Mouse (Mus musculus) neutrophil, adult 5-6 weeks (primary cell): ENCODE measurements around the gene Znrd1as. TPM values are rescaled to one million over a fixed set of nuclear protein-coding genes. Genes with fewer than 3 reads are reported as not detected.

Source experiments
- total RNA-seq: library from RNA; stranded (forward); fragments of 200-1000 nt; gene quantifications from 2 replicates; pipeline ENCODE4 v1.2.3, GENCODE M21; 2017

Znrd1as gene
- total RNA-seq, 1 experiment from 2014 or later = 6.1 TPM

Other genes starting within 250 kb of the Znrd1as start
- not detected in 2 replicates for gene H2-M10.5, start 185.7 kb upstream of the Znrd1as start, total RNA-seq
- not detected in 2 replicates for gene H2-M10.6, start 146.4 kb upstream of the Znrd1as start, total RNA-seq
- gene Trim26, start 121.5 kb upstream of the Znrd1as start, total RNA-seq = 81.9 and 95.2 TPM in 2 replicates
- not detected in 2 replicates for gene Trim15, start 91.4 kb upstream of the Znrd1as start, total RNA-seq
- 4.7 and 6.0 TPM in 2 replicates for gene Trim10, start 89.0 kb upstream of the Znrd1as start, total RNA-seq
- gene Trim40, start 68.5 kb upstream of the Znrd1as start, total RNA-seq = not detected in 2 replicates
- not detected in 2 replicates for gene Trim31, start 60.5 kb upstream of the Znrd1as start, total RNA-seq
- gene Rnf39, start 15.7 kb upstream of the Znrd1as start, total RNA-seq = 0.98 and 1.2 TPM in 2 replicates
- 91.1 and 104 TPM in 2 replicates for gene Ppp1r11, start 6.9 kb upstream of the Znrd1as start, total RNA-seq
- gene Znrd1, start within 50 bp of the Znrd1as start, total RNA-seq = 28.3 and 34.6 TPM in 2 replicates
- gene 2410137M14Rik, start 22.6 kb downstream of the Znrd1as start, total RNA-seq = 0.58 TPM in 1 of 2 replicates, not detected in the other
- not detected in 2 replicates for gene H2-M5, start 30.9 kb downstream of the Znrd1as start, total RNA-seq
- not detected in 2 replicates for gene Zfp57, start 42.6 kb downstream of the Znrd1as start, total RNA-seq
- gene Mog, start 64.8 kb downstream of the Znrd1as start, total RNA-seq = not detected in 2 replicates
- 34.7 and 38.2 TPM in 2 replicates for gene Gabbr1, start 87.4 kb downstream of the Znrd1as start, total RNA-seq
- gene Olfr90, start 129.9 kb downstream of the Znrd1as start, total RNA-seq = 0.12 TPM in 1 of 2 replicates, not detected in the other
- not detected in 2 replicates for gene Olfr91, start 139.7 kb downstream of the Znrd1as start, total RNA-seq
- not detected in 2 replicates for gene Olfr92, start 161.5 kb downstream of the Znrd1as start, total RNA-seq
- gene Olfr93, start 202.9 kb downstream of the Znrd1as start, total RNA-seq = not detected in 2 replicates
- not detected in 2 replicates for gene Ubd, start 235.3 kb downstream of the Znrd1as start, total RNA-seq
- gene Olfr94, start 242.4 kb downstream of the Znrd1as start, total RNA-seq = not detected in 2 replicates